Mouse (Mus musculus): ENCODE measurements around the gene Anxa6.

The Anxa6 gene

DNA sequence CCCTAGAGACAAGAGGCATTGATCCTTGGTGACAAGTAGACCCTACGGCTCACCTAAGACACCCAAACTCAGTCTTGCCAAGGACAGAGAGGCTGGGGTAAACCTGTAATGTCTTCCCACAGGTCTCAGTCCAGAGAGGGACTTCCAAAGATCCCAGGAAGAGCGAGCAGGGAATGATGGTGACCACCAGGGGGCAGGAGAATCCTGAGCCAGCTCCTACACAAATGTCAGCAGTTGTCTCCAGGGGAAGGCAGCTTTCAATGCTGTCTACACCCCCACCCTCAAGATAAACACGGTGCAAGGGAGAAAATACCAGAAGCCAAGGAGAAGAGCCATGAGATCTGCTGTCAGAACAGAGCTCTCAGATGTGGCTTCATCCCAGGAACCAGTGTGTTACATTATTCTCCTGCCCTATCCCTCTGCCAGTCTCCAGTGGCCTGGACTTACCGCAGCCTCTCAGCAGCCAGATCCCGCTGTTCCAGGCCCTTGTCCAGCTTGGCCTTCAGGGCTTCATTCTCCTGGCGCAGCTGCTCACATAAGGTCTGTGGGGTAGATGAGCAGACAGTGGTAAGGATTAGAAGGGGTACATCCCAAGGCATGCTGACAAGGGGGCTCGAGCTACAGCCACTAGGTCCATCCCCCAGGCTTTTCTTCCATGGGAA is 102.8 kb downstream of the Anxa6 start:
- peak; percentile 56 to 64 for DNase-seq (ENCODE audit: low spot score in 2 of 2)

DNA sequence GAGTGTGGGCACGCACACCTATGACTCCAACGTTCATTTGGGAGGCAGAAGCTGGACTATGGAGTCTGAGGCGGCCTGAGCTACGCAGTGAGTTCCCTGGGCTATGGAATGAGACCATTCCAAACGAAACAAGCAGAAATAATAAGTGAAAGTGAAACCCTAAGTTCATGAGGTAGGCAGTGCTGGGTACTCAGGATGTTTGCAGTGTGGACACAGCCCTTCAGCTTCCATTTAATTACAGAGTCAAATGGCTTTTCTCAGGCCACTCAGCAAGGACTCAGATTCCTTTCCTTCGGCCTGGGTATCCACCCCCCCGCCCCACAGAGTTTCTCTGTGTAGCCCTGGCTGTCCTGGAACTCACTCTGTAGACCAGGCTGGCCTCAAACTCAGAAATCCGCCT is 103.5 kb downstream of the Anxa6 start:
- no peak for DNase-seq (ENCODE audit: low spot score in 2 of 2)

DNA sequence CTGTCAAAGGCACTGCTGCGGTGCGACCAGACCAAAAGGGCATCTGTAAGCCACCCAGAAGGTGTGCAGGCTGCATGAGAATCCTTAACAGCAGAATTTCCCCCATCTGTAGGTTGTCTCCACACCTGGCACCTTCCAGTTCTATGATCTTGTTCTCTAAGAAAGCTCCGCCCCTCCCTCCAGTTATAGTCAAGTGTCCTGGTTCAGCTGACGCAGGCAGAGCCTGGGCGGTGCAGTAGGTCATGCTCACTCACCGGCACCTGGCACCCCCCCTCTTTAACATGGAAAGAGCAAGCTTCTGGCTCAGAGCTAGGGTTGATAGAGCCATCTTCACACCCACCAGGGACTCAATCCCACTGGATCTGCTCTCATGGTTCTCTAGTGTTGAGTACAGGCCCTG is 104.0 kb downstream of the Anxa6 start:
- DNase-seq (ENCODE audit: low spot score in 2 of 2), result no peak
